Mouse (Mus musculus): ENCODE results near the gene Pik3c2g. TPM values are rescaled to one million over a fixed set of nuclear protein-coding genes. Genes with fewer than 3 reads are reported as not detected.

Gene Pik3c2g
- polyA plus RNA-seq, 1 experiment from 2014 or later, result 0.49 TPM

DNA sequence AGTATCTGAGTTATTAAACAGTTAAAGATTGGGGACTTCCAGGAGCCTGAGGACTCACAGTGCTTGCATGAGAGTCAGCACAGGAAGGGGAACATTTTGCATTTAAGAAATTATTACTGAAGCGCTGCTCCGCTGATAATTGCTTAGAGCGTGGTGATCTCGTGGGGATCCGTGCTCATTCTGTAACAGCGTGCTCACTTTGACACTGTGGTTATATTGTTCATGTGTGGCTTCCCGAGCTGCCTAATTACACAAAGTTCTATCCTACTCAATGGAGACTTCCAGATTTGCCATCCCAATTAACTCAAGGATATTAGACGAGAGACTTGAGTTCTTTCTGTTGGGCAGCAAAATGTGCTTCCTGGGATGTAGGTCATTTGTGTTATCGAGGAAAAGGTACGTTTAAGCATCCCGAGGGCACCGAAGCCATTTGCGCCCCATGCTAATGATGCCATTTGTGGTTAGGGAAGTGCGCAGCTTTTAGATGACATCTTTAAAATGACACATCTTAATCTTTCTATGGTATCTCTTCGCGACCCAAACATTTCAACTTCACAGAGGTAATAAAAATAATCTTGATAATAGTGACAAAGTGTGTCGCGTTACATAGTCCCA lies 278.1 kb downstream of the Pik3c2g start:
- Histone ChIP-seq H3K27ac (ENCODE audit: low read depth, low read length) (no peak overlapping the region), H3K9ac (ENCODE audit: low read depth, low read length) (no peak overlapping the region), H3K9me3 (ENCODE audit: control insufficient read depth, low read length) (no peaks in the 10 kb centered on the region), H3K4me2 (replicated peaks; ENCODE audit: low read depth, low read length) (no peak overlapping the region), H3K27me3 (ENCODE audit: control insufficient read depth, insufficient read depth, low read length) (no peaks in the 10 kb centered on the region), H3K4me3 (ENCODE audit: low read depth, low read length) (no peak overlapping the region), H3K4me1 (replicated peaks; ENCODE audit: control insufficient read depth, insufficient read depth, low read length) (no peaks in the 10 kb centered on the region), H3K36me3 (ENCODE audit: control insufficient read depth, insufficient read depth, low read length) (no peaks in the 10 kb centered on the region)
- ATAC-seq (ENCODE audit: low FRiP score) (no peak), DNase-seq (ENCODE audit: low spot score) (no peak)
- 94% methylated on average over 18 of the region's 18 CpGs for WGBS

- Histone ChIP-seq H3K9ac (ENCODE audit: low read depth, low read length) (no peak overlapping the region), H3K36me3 (ENCODE audit: control insufficient read depth, insufficient read depth, low read length) (no peaks in the 10 kb centered on the region), H3K4me1 (replicated peaks; ENCODE audit: control insufficient read depth, insufficient read depth, low read length) (no peaks in the 10 kb centered on the region), H3K4me2 (replicated peaks; ENCODE audit: low read depth, low read length) (no peak overlapping the region), H3K27me3 (ENCODE audit: control insufficient read depth, insufficient read depth, low read length) (no peaks in the 10 kb centered on the region), H3K4me3 (ENCODE audit: low read depth, low read length) (no peak overlapping the region), H3K9me3 (ENCODE audit: control insufficient read depth, low read length) (no peaks in the 10 kb centered on the region), H3K27ac (ENCODE audit: low read depth, low read length) (no peak overlapping the region)
- WGBS, result 56% methylated on average over 3 of the region's 3 CpGs
- DNase-seq (ENCODE audit: low spot score) (peak; percentile 59), ATAC-seq (ENCODE audit: low FRiP score) (peak; percentile 47; the same call in 1 of the 2 replicates)
Observed at GRCm38 (mm10) chr6:139874418-139875176, 287.6 kb downstream of the Pik3c2g start.

DNA sequence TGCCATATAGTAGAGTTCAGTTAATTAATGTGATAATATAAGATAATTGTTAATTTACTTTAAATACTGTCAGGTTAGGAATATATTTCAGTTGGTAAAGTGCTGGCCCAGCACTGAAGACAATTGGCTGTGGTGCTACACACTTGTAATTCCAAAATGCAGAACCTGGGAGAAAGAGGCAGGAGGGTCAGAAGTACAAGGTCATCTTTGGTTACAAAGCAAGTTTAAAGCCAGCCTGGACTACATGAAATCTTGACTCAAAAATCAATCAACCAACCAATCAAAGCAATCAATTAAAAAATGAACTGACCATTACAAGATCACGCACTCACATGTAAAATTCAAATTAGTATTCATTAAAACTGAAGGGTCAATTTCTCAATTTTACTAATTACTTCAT lies 289.7 kb downstream of the Pik3c2g start:
- whole genome bisulfite sequencing, result 91% methylated on average over 1 of the region's 1 CpGs
- H3K36me3 ChIP-seq (ENCODE audit: control insufficient read depth, insufficient read depth, low read length), result no peaks in the 10 kb centered on the region
- H3K27me3 ChIP-seq (ENCODE audit: control insufficient read depth, insufficient read depth, low read length), result no peaks in the 10 kb centered on the region
- no peaks in the 10 kb centered on the region for H3K4me1 ChIP-seq (replicated peaks; ENCODE audit: control insufficient read depth, insufficient read depth, low read length)
- no peak overlapping the region for H3K4me3 ChIP-seq (ENCODE audit: low read depth, low read length)
- no peak for ATAC-seq (ENCODE audit: low FRiP score)
- H3K9me3 ChIP-seq (ENCODE audit: control insufficient read depth, low read length), result no peaks in the 10 kb centered on the region
- no peak overlapping the region for H3K27ac ChIP-seq (ENCODE audit: low read depth, low read length)
- no peak for DNase-seq (ENCODE audit: low spot score)
- H3K4me2 ChIP-seq (replicated peaks; ENCODE audit: low read depth, low read length), result no peak overlapping the region
- H3K9ac ChIP-seq (ENCODE audit: low read depth, low read length), result no peak overlapping the region

- Histone ChIP-seq H3K4me1 (replicated peaks; ENCODE audit: control insufficient read depth, insufficient read depth, low read length) (no peaks in the 10 kb centered on the region), H3K4me2 (replicated peaks; ENCODE audit: low read depth, low read length) (no peak overlapping the region), H3K9ac (ENCODE audit: low read depth, low read length) (no peak overlapping the region), H3K4me3 (ENCODE audit: low read depth, low read length) (no peak overlapping the region), H3K36me3 (ENCODE audit: control insufficient read depth, insufficient read depth, low read length) (no peaks in the 10 kb centered on the region), H3K27me3 (ENCODE audit: control insufficient read depth, insufficient read depth, low read length) (no peaks in the 10 kb centered on the region), H3K27ac (ENCODE audit: low read depth, low read length) (no peak overlapping the region), H3K9me3 (ENCODE audit: control insufficient read depth, low read length) (no peaks in the 10 kb centered on the region)
- DNase-seq (ENCODE audit: low spot score) (no peak), ATAC-seq (ENCODE audit: low FRiP score) (no peak)
- 69% methylated on average over 6 of the region's 6 CpGs for WGBS
Observed at GRCm38 (mm10) chr6:139877476-139878361, 290.7 kb downstream of the Pik3c2g start.

GRCm38 (mm10) chr6:139878362-139878696 lies 291.3 kb downstream of the Pik3c2g start:
- H3K4me1 ChIP-seq (replicated peaks; ENCODE audit: control insufficient read depth, insufficient read depth, low read length), result no peaks in the 10 kb centered on the region
- no peak for DNase-seq (ENCODE audit: low spot score)
- no peak overlapping the region for H3K27ac ChIP-seq (ENCODE audit: low read depth, low read length)
- no peaks in the 10 kb centered on the region for H3K27me3 ChIP-seq (ENCODE audit: control insufficient read depth, insufficient read depth, low read length)
- H3K9ac ChIP-seq (ENCODE audit: low read depth, low read length), result no peak overlapping the region
- WGBS, result 93% methylated on average over 1 of the region's 1 CpGs
- no peak for ATAC-seq (ENCODE audit: low FRiP score)
- H3K36me3 ChIP-seq (ENCODE audit: control insufficient read depth, insufficient read depth, low read length), result no peaks in the 10 kb centered on the region
- no peak overlapping the region for H3K4me3 ChIP-seq (ENCODE audit: low read depth, low read length)
- H3K4me2 ChIP-seq (replicated peaks; ENCODE audit: low read depth, low read length), result no peak overlapping the region
- no peaks in the 10 kb centered on the region for H3K9me3 ChIP-seq (ENCODE audit: control insufficient read depth, low read length)

- ATAC-seq (ENCODE audit: low FRiP score) (no peak), DNase-seq (ENCODE audit: low spot score) (no peak)
- no peaks in the 10 kb centered on the region for H3K4me1 ChIP-seq (replicated peaks; ENCODE audit: control insufficient read depth, insufficient read depth, low read length)
- H3K36me3 ChIP-seq (ENCODE audit: control insufficient read depth, insufficient read depth, low read length), result no peaks in the 10 kb centered on the region
- WGBS, result 96% methylated on average over 2 of the region's 2 CpGs
- H3K9ac ChIP-seq (ENCODE audit: low read depth, low read length), result no peak overlapping the region
- H3K4me2 ChIP-seq (replicated peaks; ENCODE audit: low read depth, low read length), result no peak overlapping the region
- H3K4me3 ChIP-seq (ENCODE audit: low read depth, low read length), result no peak overlapping the region
- H3K9me3 ChIP-seq (ENCODE audit: control insufficient read depth, low read length), result no peaks in the 10 kb centered on the region
- H3K27ac ChIP-seq (ENCODE audit: low read depth, low read length), result no peak overlapping the region
- H3K27me3 ChIP-seq (ENCODE audit: control insufficient read depth, insufficient read depth, low read length), result no peaks in the 10 kb centered on the region
Observed at GRCm38 (mm10) chr6:139882076-139882475, 295.1 kb downstream of the Pik3c2g start.

DNA sequence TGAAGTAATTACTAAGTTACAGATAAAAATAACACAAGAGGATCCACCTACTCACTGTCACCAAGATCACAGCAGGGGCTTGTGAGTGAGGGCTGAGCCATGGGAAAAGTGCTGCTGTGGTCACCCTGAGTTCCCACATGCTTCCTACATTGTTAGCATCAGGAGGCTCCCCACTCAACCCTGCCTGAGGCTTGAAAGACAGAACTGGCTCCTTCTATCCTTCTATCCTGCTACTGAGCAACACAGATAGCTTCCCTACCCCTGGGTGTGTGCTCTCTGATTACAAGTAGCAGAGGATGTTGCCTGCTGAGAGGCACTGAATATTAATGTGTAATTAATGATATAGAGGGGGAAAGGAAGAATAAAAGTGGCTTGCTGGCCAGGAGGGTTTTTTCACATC lies 300.2 kb downstream of the Pik3c2g start:
- ATAC-seq (ENCODE audit: low FRiP score), result no peak
- H3K4me2 ChIP-seq (replicated peaks; ENCODE audit: low read depth, low read length), result no peak overlapping the region

GRCm38 (mm10) chr6:139895637-139896036 lies 308.6 kb downstream of the Pik3c2g start:
- no peaks in the 10 kb centered on the region for H3K36me3 ChIP-seq (ENCODE audit: control insufficient read depth, insufficient read depth, low read length)
- H3K4me3 ChIP-seq (ENCODE audit: low read depth, low read length), result no peak overlapping the region
- no peaks in the 10 kb centered on the region for H3K4me1 ChIP-seq (replicated peaks; ENCODE audit: control insufficient read depth, insufficient read depth, low read length)
- no peak overlapping the region for H3K9ac ChIP-seq (ENCODE audit: low read depth, low read length)
- DNase-seq (ENCODE audit: low spot score), result no peak
- H3K4me2 ChIP-seq (replicated peaks; ENCODE audit: low read depth, low read length), result no peak overlapping the region
- ATAC-seq (ENCODE audit: low FRiP score), result no peak
- no peaks in the 10 kb centered on the region for H3K9me3 ChIP-seq (ENCODE audit: control insufficient read depth, low read length)
- 64% methylated on average over 2 of the region's 2 CpGs for WGBS
- no peak overlapping the region for H3K27ac ChIP-seq (ENCODE audit: low read depth, low read length)
- no peaks in the 10 kb centered on the region for H3K27me3 ChIP-seq (ENCODE audit: control insufficient read depth, insufficient read depth, low read length)

More for the DNA sequence above, 300.2 kb downstream of the Pik3c2g start:
- no peak for DNase-seq (ENCODE audit: low spot score)
- no peak overlapping the region for H3K9ac ChIP-seq (ENCODE audit: low read depth, low read length)
- H3K9me3 ChIP-seq (ENCODE audit: control insufficient read depth, low read length), result no peaks in the 10 kb centered on the region
- H3K36me3 ChIP-seq (ENCODE audit: control insufficient read depth, insufficient read depth, low read length), result no peaks in the 10 kb centered on the region
- H3K4me3 ChIP-seq (ENCODE audit: low read depth, low read length), result no peak overlapping the region
- no peaks in the 10 kb centered on the region for H3K4me1 ChIP-seq (replicated peaks; ENCODE audit: control insufficient read depth, insufficient read depth, low read length)
- no peaks in the 10 kb centered on the region for H3K27me3 ChIP-seq (ENCODE audit: control insufficient read depth, insufficient read depth, low read length)
- no peak overlapping the region for H3K27ac ChIP-seq (ENCODE audit: low read depth, low read length)

Data from hindbrain, embryonic 11.5 days (tissue).